ENCODE assay signal across 22 mouse cellular contexts in genomic region chr5:135697711-135698111, GRCm38 (mm10). TPM values are rescaled to one million over a fixed set of nuclear protein-coding genes. Genes with fewer than 3 reads are reported as not detected.
DNase-seq lines count a peak whose midpoint lies in the region; ATAC-seq and TF ChIP-seq lines count a peak whose summit lies in the region.
"Had no signal": no experiment of that assay in that cellular context is flagged by ENCODE, and none has a peak within 500 bp of the region (broad histone marks: within the 10 kb centered on the region; RNA-seq: fewer than 3 reads in every experiment).

No protein-coding gene starts in this region.

- WGBS in lung, adult 2 months = 22% methylated on average over 5 of the region's 5 CpGs
- WGBS in hindbrain, embryonic 11.5 days = 91% methylated on average over 5 of the region's 5 CpGs

- H3K4me2 ChIP-seq in hindbrain, embryonic 11.5 days (replicated peaks; ENCODE audit: low read depth, low read length) = no peak overlapping the region
- H3K4me2 ChIP-seq: embryonic facial prominence, embryonic 12.5 days; forebrain, embryonic 15.5 days; heart, embryonic 11.5 days; heart, embryonic 15.5 days; hindbrain, embryonic 15.5 days had no signal

- TF ChIP-seq POLR2A in lung, adult 2 months (IDR thresholded peaks at IDR 0.05; ENCODE audit: borderline replicate concordance, extremely low read depth, low read depth, low read length) = no peak

- H3K36me3 ChIP-seq in hindbrain, embryonic 11.5 days (ENCODE audit: control insufficient read depth, insufficient read depth, low read length) = no peaks in the 10 kb centered on the region
- H3K36me3 ChIP-seq: forebrain, embryonic 15.5 days; heart, embryonic 15.5 days; hindbrain, embryonic 15.5 days had no signal

- peaks cover 30% of the 10 kb centered on the region for H3K4me1 ChIP-seq in lung, adult 2 months (ENCODE audit: control insufficient read depth, insufficient read depth, low read length)
- H3K4me1 ChIP-seq in hindbrain, embryonic 11.5 days (replicated peaks; ENCODE audit: control insufficient read depth, insufficient read depth, low read length) = no peaks in the 10 kb centered on the region
- H3K4me1 ChIP-seq: forebrain, embryonic 15.5 days; hindbrain, embryonic 15.5 days had no signal

- H3K27me3 ChIP-seq in hindbrain, embryonic 11.5 days (ENCODE audit: control insufficient read depth, insufficient read depth, low read length) = no peaks in the 10 kb centered on the region
- H3K27me3 ChIP-seq: CH12.LX; embryonic facial prominence, embryonic 12.5 days; forebrain, embryonic 15.5 days; heart, embryonic 15.5 days; hindbrain, embryonic 15.5 days had no signal

- H3K4me3 ChIP-seq in lung, adult 2 months (replicated peaks; ENCODE audit: extremely low read depth, low read depth, low read length) = no peak overlapping the region
- no peak overlapping the region for H3K4me3 ChIP-seq in hindbrain, embryonic 11.5 days (ENCODE audit: low read depth, low read length)
- H3K4me3 ChIP-seq: embryonic facial prominence, embryonic 12.5 days; forebrain, embryonic 15.5 days; heart, embryonic 15.5 days; hindbrain, embryonic 10.5 days; hindbrain, embryonic 15.5 days had no signal

- peak; percentile 52 to 58 for DNase-seq in heart, adult 18-20 months
- no peak for DNase-seq in heart, postnatal 4 days
- peak; percentile 56 for DNase-seq in lung, adult 2 months
- DNase-seq in lung, postnatal 14 days = no peak
- DNase-seq in MN1 (ENCODE audit: low spot score) = peak; percentile 81
- no peak for DNase-seq in hindbrain, embryonic 11.5 days (ENCODE audit: low spot score)
- DNase-seq: adrenal gland, adult 8-10 months; adrenal gland, postnatal 36 days; cerebellum, adult 11 months; cerebellum, adult 8-10 months; cerebellum, postnatal 14 days; embryo, embryonic 11 days; gastrocnemius, postnatal 25 days; heart, postnatal 14 days had no signal

- 0 out of 2 replicates have a peak, but pooled peaks have one; percentile 42 for ATAC-seq in megakaryocyte-erythroid progenitor cell, adult 5-6 weeks (replicated peaks; ENCODE audit: low FRiP score, low TSS enrichment, poor library complexity, severe bottlenecking)
- ATAC-seq in hindbrain, embryonic 11.5 days (ENCODE audit: low FRiP score) = no peak
- ATAC-seq: forebrain, embryonic 15.5 days had no signal

- no peaks in the 10 kb centered on the region for H3K9me3 ChIP-seq in hindbrain, embryonic 11.5 days (ENCODE audit: control insufficient read depth, low read length)
- H3K9me3 ChIP-seq: embryonic facial prominence, embryonic 12.5 days; forebrain, embryonic 15.5 days; heart, embryonic 15.5 days; hindbrain, embryonic 10.5 days; hindbrain, embryonic 15.5 days had no signal

- H3K9ac ChIP-seq in hindbrain, embryonic 11.5 days (ENCODE audit: low read depth, low read length) = no peak overlapping the region
- H3K9ac ChIP-seq: embryonic facial prominence, embryonic 12.5 days; forebrain, embryonic 15.5 days; heart, embryonic 15.5 days; hindbrain, embryonic 15.5 days had no signal

- H3K27ac ChIP-seq in hindbrain, embryonic 11.5 days (ENCODE audit: low read depth, low read length) = no peak overlapping the region
- H3K27ac ChIP-seq: embryonic facial prominence, embryonic 12.5 days; forebrain, embryonic 15.5 days; heart, embryonic 15.5 days; hindbrain, embryonic 10.5 days; hindbrain, embryonic 15.5 days had no signal

- TF ChIP-seq CTCF in lung, adult 2 months (IDR thresholded peaks at IDR 0.05; ENCODE audit: insufficient read depth, low read length) = no peak

RNA-seq across cellular contexts. Expression of gene Por, which starts 27.9 kb away (rescaled TPM):
- total RNA-seq in heart, adult 18-20 months (2021) = 10 to 100 TPM; 66.4 to 82.7 TPM
- total RNA-seq in heart, postnatal 4 days (2021) = 10 to 100 TPM; 54.0 to 55.5 TPM
- polyA plus RNA-seq in lung, adult 2 months (2012; rRNA removed) = 487 and 521 TPM in 2 replicates
- 49.6 and 57.4 TPM in 2 replicates for total RNA-seq in megakaryocyte-erythroid progenitor cell, adult 5-6 weeks (2014; fragmentation: Nextera tagmentation)
- total RNA-seq in megakaryocyte-erythroid progenitor cell, adult 5-6 weeks (2017) = 58.7 and 73.2 TPM in 2 replicates
- 63.0 and 73.1 TPM in 2 replicates for polyA plus RNA-seq in hindbrain, embryonic 11.5 days (2014; fragmentation: Nextera tagmentation; extraction: Ambion mirVana)

RNA-seq across cellular contexts. Expression of gene Tmem120a, which starts 46.5 kb away (rescaled TPM):
- total RNA-seq in heart, adult 18-20 months (2021) = 10 to 100 TPM; 14.3 to 16.3 TPM
- 10 to 100 TPM; 14.4 to 16.7 TPM for total RNA-seq in heart, postnatal 4 days (2021)
- polyA plus RNA-seq in lung, adult 2 months (2012; rRNA removed) = 24.6 and 31.0 TPM in 2 replicates
- 11.2 and 14.3 TPM in 2 replicates for total RNA-seq in megakaryocyte-erythroid progenitor cell, adult 5-6 weeks (2014; fragmentation: Nextera tagmentation)
- 12.1 and 15.7 TPM in 2 replicates for total RNA-seq in megakaryocyte-erythroid progenitor cell, adult 5-6 weeks (2017)
- polyA plus RNA-seq in hindbrain, embryonic 11.5 days (2014; fragmentation: Nextera tagmentation; extraction: Ambion mirVana) = 62.5 and 70.0 TPM in 2 replicates

Comparison
In these comparisons a context has a peak if more than half of its experiments do, and no peak if none do; other contexts are left out.
1. DNase-seq: peak in heart, adult 18-20 months (2 of 2), lung, adult 2 months (single experiment) and MN1 (single experiment); none in heart, postnatal 4 days (single experiment), lung, postnatal 14 days (single experiment) and hindbrain, embryonic 11.5 days (single experiment).